Mouse (Mus musculus) liver, postnatal 0 days (tissue): ENCODE results near the gene 1810062G17Rik. TPM values are rescaled to one million over a fixed set of nuclear protein-coding genes. Genes with fewer than 3 reads are reported as not detected.

Experiments used
- ATAC-seq: fragments of 200-750 bp; cut with Nextera tagmentation; 2 replicates; pipeline ENCODE4 v1.8.0; 2017; ENCODE audit warnings: mild to moderate bottlenecking, moderate library complexity
- DNase-seq: peaks from one replicate; pipeline ENCODE4 v3.0.0-alpha.2; 2016
- H3K27ac ChIP-seq: fragments of 300-500 bp; sonication (generic); 2 replicates; pipeline ENCODE4 v1.5.1; 2014; ENCODE audit warnings: antibody characterized with exemption, moderate library complexity, mild to moderate bottlenecking, low read depth
- H3K27me3 ChIP-seq: fragments of 300-500 bp; sonication (generic); 2 replicates; pipeline ENCODE4 v1.6.1; 2014; ENCODE audit warnings: low read length, control low read depth, mixed read lengths; ENCODE audit not compliant: insufficient read depth
- H3K36me3 ChIP-seq: fragments of 300-500 bp; sonication (generic); replicated peaks from 2 replicates; pipeline ENCODE4 v1.6.1; 2014; ENCODE audit warnings: mild to moderate bottlenecking, control low read depth, low read length, moderate library complexity, mixed read lengths; ENCODE audit not compliant: insufficient read depth
- H3K4me1 ChIP-seq: fragments of 300-500 bp; sonication (generic); 2 replicates; pipeline ENCODE4 v1.6.1; 2014; ENCODE audit warnings: antibody characterized with exemption, mild to moderate bottlenecking, control low read depth; ENCODE audit not compliant: insufficient read depth
- H3K4me2 ChIP-seq: fragments of 300-500 bp; sonication (generic); 2 replicates; pipeline ENCODE4 v1.6.1; 2014; ENCODE audit warnings: low read depth, mild to moderate bottlenecking, low read length, moderate library complexity, mixed read lengths
- H3K4me3 ChIP-seq: fragments of 300-500 bp; sonication (generic); 2 replicates; pipeline ENCODE4 v1.5.1; 2014; ENCODE audit warnings: low read depth, low read length
- H3K9ac ChIP-seq: fragments of 300-500 bp; sonication (generic); replicated peaks from 2 replicates; pipeline ENCODE4 v1.6.1; 2014; ENCODE audit warnings: mild to moderate bottlenecking, moderate library complexity
- H3K9me3 ChIP-seq: fragments of 300-500 bp; sonication (generic); 2 replicates; pipeline ENCODE4 v1.6.1; 2016; ENCODE audit warnings: mild to moderate bottlenecking, control low read depth, low read length, mixed read lengths
- CTCF ChIP-seq: sonication (generic); IDR thresholded peaks from 2 replicates; pipeline ENCODE4 v1.5.1; 2016; ENCODE audit warnings: antibody characterized with exemption, low read depth
- EP300 ChIP-seq: IDR thresholded peaks from 2 replicates; pipeline ENCODE4 v1.6.1; 2016; ENCODE audit warnings: antibody characterized with exemption, low read depth, mild to moderate bottlenecking
- WGBS: fragments of 180-500 bp; shearing (Covaris S2); extraction: QIAGEN DNeasy Blood & Tissue Kit; methylation state at CpG from one replicate; pipeline ENCODE4 v1.1.7; 2014; ENCODE audit not compliant: insufficient replicate concordance; 5-methylcytosine and 5-hydroxymethylcytosine counted together
- polyA plus RNA-seq: library from polyadenylated mRNA; unstranded; fragments of >200 nt; fragmentation: Nextera tagmentation; extraction: Ambion mirVana; gene quantifications from 2 replicates; pipeline ENCODE4 v1.2.1, GENCODE M21; 2015

1810062G17Rik gene
- polyA plus RNA-seq, 1 experiment from 2014 or later = 1.6 TPM

GRCm38 (mm10) chr3:36473222-36473621 is 2.5 kb upstream of the 1810062G17Rik start:
- no peak overlapping the region for H3K4me3 ChIP-seq
- ATAC-seq = no peak
- H3K4me2 ChIP-seq = no peak overlapping the region
- TF ChIP-seq EP300 (no peak), CTCF (no peak)
- H3K27ac ChIP-seq = no peak overlapping the region
- H3K9me3 ChIP-seq = no peaks in the 10 kb centered on the region
- no peaks in the 10 kb centered on the region for H3K27me3 ChIP-seq
- no peaks in the 10 kb centered on the region for H3K36me3 ChIP-seq
- no peak overlapping the region for H3K9ac ChIP-seq
- WGBS = 61% methylated on average over 5 of the region's 5 CpGs
- no peak for DNase-seq
- H3K4me1 ChIP-seq = peaks cover 28% of the 10 kb centered on the region

GRCm38 (mm10) chr3:36474421-36474820 is 1.3 kb upstream of the 1810062G17Rik start:
- no peaks in the 10 kb centered on the region for H3K9me3 ChIP-seq
- no peaks in the 10 kb centered on the region for H3K27me3 ChIP-seq
- no peak overlapping the region for H3K27ac ChIP-seq
- no peak for ATAC-seq
- no peak for TF ChIP-seq CTCF
- no peak for TF ChIP-seq EP300
- peak overlapping the region; percentile 97 for H3K4me2 ChIP-seq
- H3K9ac ChIP-seq = no peak overlapping the region
- H3K4me1 ChIP-seq = peaks cover 26% of the 10 kb centered on the region
- no peaks in the 10 kb centered on the region for H3K36me3 ChIP-seq
- no peak for DNase-seq
- peak overlapping the region; percentile 72; the same call in 1 of the 2 replicates for H3K4me3 ChIP-seq
- WGBS = 70% methylated on average over 5 of the region's 5 CpGs

- Histone ChIP-seq H3K27me3 (no peaks in the 10 kb centered on the region), H3K4me2 (peak overlapping the region; percentile 97), H3K36me3 (no peaks in the 10 kb centered on the region), H3K9me3 (no peaks in the 10 kb centered on the region), H3K9ac (peak overlapping the region; percentile 80), H3K27ac (peak overlapping the region; percentile 88), H3K4me3 (peak overlapping the region; percentile 72), H3K4me1 (peaks cover 23% of the 10 kb centered on the region)
- TF ChIP-seq CTCF (no peak), EP300 (no peak)
- WGBS = 1% methylated on average over 24 of the region's 24 CpGs
- DNase-seq (no peak), ATAC-seq (peak; percentile 4)
Measured at GRCm38 (mm10) chr3:36474938-36475483, 726 bp upstream of the 1810062G17Rik start.

- H3K27me3 ChIP-seq = no peaks in the 10 kb centered on the region
- H3K4me1 ChIP-seq = peaks cover 23% of the 10 kb centered on the region
- peak overlapping the region; percentile 87 for H3K27ac ChIP-seq
- peak overlapping the region; percentile 73 for H3K9ac ChIP-seq
- H3K36me3 ChIP-seq = no peaks in the 10 kb centered on the region
- peak overlapping the region; percentile 97 for H3K4me2 ChIP-seq
- ATAC-seq = no peak
- H3K9me3 ChIP-seq = no peaks in the 10 kb centered on the region
- TF ChIP-seq CTCF (no peak), EP300 (no peak)
- no peak for DNase-seq
- WGBS = 40% methylated on average over 20 of the region's 20 CpGs
- H3K4me3 ChIP-seq = peak overlapping the region; percentile 72
Measured at GRCm38 (mm10) chr3:36476261-36477155, 771 bp downstream of the 1810062G17Rik start.

- H3K36me3 ChIP-seq = no peaks in the 10 kb centered on the region
- peaks cover 27% of the 10 kb centered on the region for H3K4me1 ChIP-seq
- TF ChIP-seq CTCF (no peak), EP300 (no peak)
- H3K27ac ChIP-seq = no peak overlapping the region
- H3K9me3 ChIP-seq = no peaks in the 10 kb centered on the region
- WGBS = 82% methylated on average over 8 of the region's 8 CpGs
- H3K27me3 ChIP-seq = no peaks in the 10 kb centered on the region
- H3K4me3 ChIP-seq = no peak overlapping the region
- no peak overlapping the region for H3K4me2 ChIP-seq
- no peak overlapping the region for H3K9ac ChIP-seq
- ATAC-seq (no peak), DNase-seq (no peak)
Measured at GRCm38 (mm10) chr3:36478776-36479175, 3.0 kb downstream of the 1810062G17Rik start.

- H3K9ac ChIP-seq = no peak overlapping the region
- TF ChIP-seq EP300 (no peak), CTCF (no peak)
- H3K27ac ChIP-seq = no peak overlapping the region
- peaks cover 23% of the 10 kb centered on the region for H3K4me1 ChIP-seq
- no peaks in the 10 kb centered on the region for H3K36me3 ChIP-seq
- H3K27me3 ChIP-seq = no peaks in the 10 kb centered on the region
- H3K9me3 ChIP-seq = no peaks in the 10 kb centered on the region
- DNase-seq (no peak), ATAC-seq (no peak)
- 75% methylated on average over 2 of the region's 2 CpGs for WGBS
- no peak overlapping the region for H3K4me3 ChIP-seq
- H3K4me2 ChIP-seq = no peak overlapping the region
Measured at GRCm38 (mm10) chr3:36480486-36480885, 4.7 kb downstream of the 1810062G17Rik start.
